Mouse (Mus musculus) left cerebral cortex, adult 8-10 months (tissue): ENCODE results near the gene Slc25a23. TPM values are rescaled to one million over a fixed set of nuclear protein-coding genes. Genes with fewer than 3 reads are reported as not detected.
A peak's percentile ranks its signal among the peaks of the same experiment; 100 is the strongest.

ENCODE experiments used
- DNase-seq, 2 experiments: peaks; one replicate each; pipeline ENCODE4 v3.0.0; 2022; ENCODE audit warnings: low spot score in 2 of 2
- total RNA-seq, 4 experiments: library from RNA; stranded (reverse); gene quantifications; 2 replicates each; pipeline ENCODE4 v1.2.4; 2022

The Slc25a23 gene
- total RNA-seq, 4 experiments from 2014 or later: 313 to 347 (median 323) TPM

- no peak for DNase-seq
Measured at GRCm38 (mm10) chr17:57020960-57021359, 38.7 kb downstream of the Slc25a23 start.

DNA sequence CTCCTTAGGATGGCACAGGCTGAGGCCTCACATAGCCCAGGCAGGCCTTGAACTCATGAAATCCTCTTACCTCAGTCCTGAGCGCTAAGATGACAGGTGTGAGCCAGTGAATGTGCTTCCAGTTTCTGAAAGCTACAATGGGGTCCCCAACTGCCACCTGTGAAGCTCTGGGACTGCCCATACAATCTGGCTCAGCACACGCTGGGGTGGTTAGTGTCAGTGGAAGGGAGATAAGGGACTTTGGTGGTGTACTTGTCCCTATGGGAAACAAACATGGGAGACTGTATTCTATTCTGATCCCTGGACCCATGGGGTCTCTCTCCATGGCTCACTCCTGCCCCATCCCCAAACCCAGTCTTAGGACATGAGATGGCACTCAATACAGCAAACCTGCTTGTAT lies 40.0 kb downstream of the Slc25a23 start:
- no peak for DNase-seq

- DNase-seq: no peak
Measured at GRCm38 (mm10) chr17:57012245-57012795, 47.3 kb downstream of the Slc25a23 start.

GRCm38 (mm10) chr17:57011236-57012141 lies 48.2 kb downstream of the Slc25a23 start, which contains the start of the genes Gtf2f1 and Gm17949:
Gene Gtf2f1 (minus strand): TSS chr17:57011288.
Gene Gm17949 (plus strand): TSS chr17:57011469.
- peak; percentile 97 to 98 for DNase-seq

- DNase-seq: no peak
Measured at GRCm38 (mm10) chr17:57010911-57011235, 48.8 kb downstream of the Slc25a23 start.

- no peak for DNase-seq
Measured at GRCm38 (mm10) chr17:57007137-57007905, 52.3 kb downstream of the Slc25a23 start.

DNA sequence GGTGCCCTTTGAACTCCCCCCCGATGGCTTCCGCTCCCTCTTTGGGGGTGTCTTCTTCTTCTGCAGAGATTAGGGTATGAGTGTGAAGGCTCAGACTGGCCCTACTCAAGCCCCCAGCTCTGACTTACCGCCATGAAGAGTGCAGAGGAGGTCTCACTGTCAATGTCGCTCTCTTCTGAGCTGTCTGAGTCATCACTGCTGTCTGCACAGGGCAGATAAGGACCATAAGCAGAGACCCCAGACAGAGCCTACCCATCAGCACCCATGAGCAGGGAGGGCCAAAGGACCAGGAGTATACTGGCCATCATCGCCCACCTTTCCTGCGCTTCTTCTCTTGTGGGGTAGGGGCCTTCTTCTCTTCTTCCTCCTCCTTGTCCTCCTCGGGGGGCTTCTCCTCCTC lies 55.7 kb downstream of the Slc25a23 start:
- DNase-seq: no peak

- no peak for DNase-seq
Measured at GRCm38 (mm10) chr17:57001228-57001627, 58.4 kb downstream of the Slc25a23 start.

- no peak for DNase-seq
Measured at GRCm38 (mm10) chr17:56999968-57000609, 59.6 kb downstream of the Slc25a23 start, which contains the start of gene Pspn. Gene Pspn (minus strand): TSS chr17:57000018.

- DNase-seq: no peak
Measured at GRCm38 (mm10) chr17:56999414-56999813, 60.2 kb downstream of the Slc25a23 start.

- peak; percentile 86 to 97 for DNase-seq
Measured at GRCm38 (mm10) chr17:56997029-56997667, 62.5 kb downstream of the Slc25a23 start, which contains the start of gene Alkbh7. Gene Alkbh7 (plus strand): TSS chr17:56997339.

- no peak for DNase-seq
Measured at GRCm38 (mm10) chr17:56996506-56996905, 63.2 kb downstream of the Slc25a23 start.

GRCm38 (mm10) chr17:56995046-56995445 lies 64.6 kb downstream of the Slc25a23 start:
- no peak for DNase-seq

Other genes starting within 250 kb of the Slc25a23 start
- gene Rfx2, start 228.8 kb downstream of the Slc25a23 start, total RNA-seq: 1 to 10 TPM; 2.1 to 4.1 (median 3.1) TPM
- not detected for gene Acsbg2, start 185.4 kb downstream of the Slc25a23 start, total RNA-seq
- under 1 TPM; 0.13 to 0.22 (median 0.17) TPM for gene 1700061G19Rik, start 184.4 kb downstream of the Slc25a23 start, total RNA-seq
- gene Mllt1, start 124.4 kb downstream of the Slc25a23 start, total RNA-seq: 10 to 100 TPM; 67.0 to 82.3 (median 70.8) TPM
- not detected for gene Acer1, start 77.7 kb downstream of the Slc25a23 start, total RNA-seq
- gene Clpp, start 69.6 kb downstream of the Slc25a23 start, total RNA-seq: 10 to 100 TPM; 60.6 to 69.6 (median 65.4) TPM
- 10 to 100 TPM; 24.4 to 27.2 (median 26.1) TPM for gene Alkbh7, start 62.5 kb downstream of the Slc25a23 start, total RNA-seq
- gene Pspn, start 59.8 kb downstream of the Slc25a23 start, total RNA-seq: not detected
- gene Gtf2f1, start 48.6 kb downstream of the Slc25a23 start, total RNA-seq: 10 to 100 TPM; 65.0 to 65.5 (median 65.2) TPM
- under 1 TPM in 3 of 4 experiments, not detected in 1; 0.48 to 0.65 (median 0.53) TPM for gene Gm17949, start 48.4 kb downstream of the Slc25a23 start, total RNA-seq
- 100 to 1,000 TPM; 101 to 104 (median 102) TPM for gene Khsrp, start 28.3 kb downstream of the Slc25a23 start, total RNA-seq
- gene Slc25a41, start 18.2 kb downstream of the Slc25a23 start, total RNA-seq: under 1 TPM in 1 of 4 experiments, not detected in 3; 0.30 TPM
- gene Crb3, start 758 bp downstream of the Slc25a23 start, total RNA-seq: 1 to 10 TPM in 3 of 4 experiments, under 1 TPM in 1; 0.51 to 2.6 (median 1.7) TPM
- 1 to 10 TPM; 1.1 to 3.9 (median 2.5) TPM for gene Dennd1c, start 18.7 kb upstream of the Slc25a23 start, total RNA-seq
- 100 to 1,000 TPM; 607 to 698 (median 653) TPM for gene Tubb4a, start 27.9 kb upstream of the Slc25a23 start, total RNA-seq
- under 1 TPM; 0.39 to 0.84 (median 0.63) TPM for gene Tnfsf9, start 45.5 kb upstream of the Slc25a23 start, total RNA-seq
- under 1 TPM in 1 of 4 experiments, not detected in 3; 0.55 TPM for gene Cd70, start 89.9 kb upstream of the Slc25a23 start, total RNA-seq
- not detected for gene Tnfsf14, start 134.3 kb upstream of the Slc25a23 start, total RNA-seq
- gene C3, start 168.3 kb upstream of the Slc25a23 start, total RNA-seq: 1 to 10 TPM in 3 of 4 experiments, under 1 TPM in 1; 0.94 to 3.9 (median 1.3) TPM
- gene Gpr108, start 188.6 kb upstream of the Slc25a23 start, total RNA-seq: 10 to 100 TPM; 26.5 to 27.8 (median 27.5) TPM
- 1 to 10 TPM; 6.9 to 9.1 (median 8.1) TPM for gene Trip10, start 189.6 kb upstream of the Slc25a23 start, total RNA-seq
- 1 to 10 TPM; 2.9 to 9.2 (median 5.0) TPM for gene Vav1, start 219.2 kb upstream of the Slc25a23 start, total RNA-seq